Mouse (Mus musculus): Measurements from ENCODE around the gene Pax5. TPM values are rescaled to one million over a fixed set of nuclear protein-coding genes. Genes with fewer than 3 reads are reported as not detected.

Pax5 gene
- total RNA-seq, 2 experiments from 2014 or later = 0.10 to 0.38 TPM

- DNase-seq (ENCODE audit: low spot score in 2 of 2) = no peak
- Histone ChIP-seq H3K4me3 (no peak overlapping the region), H3K27ac (no peak overlapping the region)
- no peak for TF ChIP-seq CTCF (conservative IDR thresholded peaks at IDR 0.05)
Measured at GRCm38 (mm10) chr4:44712786-44713553, 2.7 kb upstream of the Pax5 start.

- Histone ChIP-seq H3K27ac (no peak overlapping the region), H3K4me3 (no peak overlapping the region)
- DNase-seq (ENCODE audit: low spot score in 2 of 2) = no peak
- TF ChIP-seq CTCF (conservative IDR thresholded peaks at IDR 0.05) = no peak
Measured at GRCm38 (mm10) chr4:44712051-44712700, 1.9 kb upstream of the Pax5 start.

GRCm38 (mm10) chr4:44711136-44711900 is 1.0 kb upstream of the Pax5 start:
- TF ChIP-seq CTCF (conservative IDR thresholded peaks at IDR 0.05) = no peak
- no peak overlapping the region for H3K27ac ChIP-seq
- no peak overlapping the region for H3K4me3 ChIP-seq
- no peak for DNase-seq (ENCODE audit: low spot score in 2 of 2)

GRCm38 (mm10) chr4:44710701-44711097 is 412 bp upstream of the Pax5 start:
- Histone ChIP-seq H3K4me3 (no peak overlapping the region), H3K27ac (no peak overlapping the region)
- no peak for TF ChIP-seq CTCF (conservative IDR thresholded peaks at IDR 0.05)
- no peak for DNase-seq (ENCODE audit: low spot score in 2 of 2)

- TF ChIP-seq CTCF (conservative IDR thresholded peaks at IDR 0.05) = no peak
- Histone ChIP-seq H3K4me3 (no peak overlapping the region), H3K27ac (no peak overlapping the region)
- no peak for DNase-seq (ENCODE audit: low spot score in 2 of 2)
Measured at GRCm38 (mm10) chr4:44709091-44709695, 1.1 kb downstream of the Pax5 start.

- TF ChIP-seq CTCF (conservative IDR thresholded peaks at IDR 0.05) = no peak
- no peak for DNase-seq (ENCODE audit: low spot score in 2 of 2)
- Histone ChIP-seq H3K4me3 (no peak overlapping the region), H3K27ac (no peak overlapping the region)
Measured at GRCm38 (mm10) chr4:44708311-44708710, 2.0 kb downstream of the Pax5 start.

GRCm38 (mm10) chr4:44706865-44707264 is 3.4 kb downstream of the Pax5 start:
- no peak overlapping the region for H3K27ac ChIP-seq
- TF ChIP-seq CTCF (conservative IDR thresholded peaks at IDR 0.05) = no peak
- no peak for DNase-seq (ENCODE audit: low spot score in 2 of 2)
- no peak overlapping the region for H3K4me3 ChIP-seq

GRCm38 (mm10) chr4:44705967-44706366 is 4.3 kb downstream of the Pax5 start:
- TF ChIP-seq CTCF (conservative IDR thresholded peaks at IDR 0.05) = no peak
- DNase-seq (ENCODE audit: low spot score in 2 of 2) = no peak
- Histone ChIP-seq H3K4me3 (no peak overlapping the region), H3K27ac (no peak overlapping the region)

- Histone ChIP-seq H3K4me3 (no peak overlapping the region), H3K27ac (no peak overlapping the region)
- no peak for DNase-seq (ENCODE audit: low spot score in 2 of 2)
- TF ChIP-seq CTCF (conservative IDR thresholded peaks at IDR 0.05) = no peak
Measured at GRCm38 (mm10) chr4:44705151-44705550, 5.1 kb downstream of the Pax5 start.

GRCm38 (mm10) chr4:44704369-44704745 is 5.9 kb downstream of the Pax5 start:
- 0 out of 2 replicates have a peak, but pooled peaks have one; percentile 2 for TF ChIP-seq CTCF (conservative IDR thresholded peaks at IDR 0.05)
- DNase-seq (ENCODE audit: low spot score in 2 of 2) = peak; percentile 42 to 59
- no peak overlapping the region for H3K27ac ChIP-seq
- H3K4me3 ChIP-seq = peak overlapping the region; percentile 31; the same call in 1 of the 2 replicates

GRCm38 (mm10) chr4:44703686-44704368 is 6.5 kb downstream of the Pax5 start:
- no peak for DNase-seq (ENCODE audit: low spot score in 2 of 2)
- no peak for TF ChIP-seq CTCF (conservative IDR thresholded peaks at IDR 0.05)
- H3K4me3 ChIP-seq = peak overlapping the region; percentile 31; the same call in 1 of the 2 replicates

More at GRCm38 (mm10) chr4:44703686-44704368, 6.5 kb downstream of the Pax5 start:
- no peak overlapping the region for H3K27ac ChIP-seq

Measured in layer of hippocampus, adult 2 months (tissue).